Mouse (Mus musculus): Measurements from ENCODE around the gene Mybpc2.

The Mybpc2 gene

GRCm38 (mm10) chr7:44482836-44483435, 41.5 kb downstream of the Mybpc2 start:
- no peak for DNase-seq

GRCm38 (mm10) chr7:44475046-44475614, 49.3 kb downstream of the Mybpc2 start:
- no peak for DNase-seq

- DNase-seq: no peak
Measured at GRCm38 (mm10) chr7:44474419-44474818, 50.0 kb downstream of the Mybpc2 start.

GRCm38 (mm10) chr7:44472961-44473646, 51.4 kb downstream of the Mybpc2 start:
- no peak for DNase-seq

- DNase-seq: no peak
Measured at GRCm38 (mm10) chr7:44472558-44472885, 51.9 kb downstream of the Mybpc2 start.

- DNase-seq: no peak
Measured at GRCm38 (mm10) chr7:44471880-44472557, 52.4 kb downstream of the Mybpc2 start.

GRCm38 (mm10) chr7:44470696-44471612, 53.5 kb downstream of the Mybpc2 start:
- no peak for DNase-seq

GRCm38 (mm10) chr7:44469677-44470675, 54.5 kb downstream of the Mybpc2 start:
- DNase-seq: no peak

GRCm38 (mm10) chr7:44468644-44469285, 55.7 kb downstream of the Mybpc2 start:
- no peak for DNase-seq

GRCm38 (mm10) chr7:44467811-44468411, 56.5 kb downstream of the Mybpc2 start, which contains the start of gene Josd2:
Gene Josd2 (plus strand): TSS chr7:44467980.
- peak; percentile 94 to 98 for DNase-seq

- DNase-seq: no peak
Measured at GRCm38 (mm10) chr7:44466888-44467311, 57.6 kb downstream of the Mybpc2 start.

- peak in 1 of 2 experiments; percentile 42 for DNase-seq
Measured at GRCm38 (mm10) chr7:44466006-44466887, 58.2 kb downstream of the Mybpc2 start.

GRCm38 (mm10) chr7:44465111-44465510, 59.3 kb downstream of the Mybpc2 start, which contains the start of gene Aspdh:
Gene Aspdh (plus strand): TSS chr7:44465391.
- peak; percentile 75 to 88 for DNase-seq

GRCm38 (mm10) chr7:44464511-44464910, 59.9 kb downstream of the Mybpc2 start:
- DNase-seq: no peak

GRCm38 (mm10) chr7:44463556-44464225, 60.8 kb downstream of the Mybpc2 start:
- no peak for DNase-seq

GRCm38 (mm10) chr7:44463056-44463425, 61.4 kb downstream of the Mybpc2 start:
- no peak for DNase-seq

- peak; percentile 55 to 83 for DNase-seq
Measured at GRCm38 (mm10) chr7:44462218-44463055, 62.0 kb downstream of the Mybpc2 start.
